Mouse (Mus musculus): ENCODE results near the gene Qdpr. TPM values are rescaled to one million over a fixed set of nuclear protein-coding genes. Genes with fewer than 3 reads are reported as not detected.

The Qdpr gene
- polyA plus RNA-seq, 1 experiment: 415 TPM

GRCm38 (mm10) chr5:45424021-45424886 lies 25.8 kb downstream of the Qdpr start:
- TF ChIP-seq POLR2A (IDR thresholded peaks at IDR 0.05; ENCODE audit: low read depth, low read length): no peak
- peak; percentile 80 for TF ChIP-seq CTCF (conservative IDR thresholded peaks at IDR 0.05; ENCODE audit: insufficient read depth, insufficient read length, low read depth, low read length)
- Histone ChIP-seq H3K36me3 (ENCODE audit: control insufficient read depth, insufficient read depth, low read length) (no peaks in the 10 kb centered on the region; the same call in 1 of the 2 replicates), H3K4me3 (ENCODE audit: insufficient read depth, low read depth, low read length) (no peak overlapping the region), H3K27me3 (replicated peaks; ENCODE audit: control insufficient read depth, insufficient read depth, low read length) (no peaks in the 10 kb centered on the region), H3K4me1 (ENCODE audit: control insufficient read depth, insufficient read depth, low read length) (no peaks in the 10 kb centered on the region; the same call in 1 of the 2 replicates), H3K27ac (ENCODE audit: insufficient read depth, low read depth, low read length) (no peak overlapping the region)
- 39% methylated on average over 8 of the region's 8 CpGs for WGBS
- DNase-seq: peak; percentile 58

- H3K27ac ChIP-seq (ENCODE audit: insufficient read depth, low read depth, low read length): no peak overlapping the region
- 69% methylated on average over 12 of the region's 12 CpGs for WGBS
- no peaks in the 10 kb centered on the region for H3K27me3 ChIP-seq (replicated peaks; ENCODE audit: control insufficient read depth, insufficient read depth, low read length)
- H3K4me1 ChIP-seq (ENCODE audit: control insufficient read depth, insufficient read depth, low read length): no peaks in the 10 kb centered on the region; the same call in 1 of the 2 replicates
- no peak overlapping the region for H3K4me3 ChIP-seq (ENCODE audit: insufficient read depth, low read depth, low read length)
- DNase-seq: no peak
- H3K36me3 ChIP-seq (ENCODE audit: control insufficient read depth, insufficient read depth, low read length): no peaks in the 10 kb centered on the region
- no peak for TF ChIP-seq CTCF (conservative IDR thresholded peaks at IDR 0.05; ENCODE audit: insufficient read depth, insufficient read length, low read depth, low read length)
- TF ChIP-seq POLR2A (IDR thresholded peaks at IDR 0.05; ENCODE audit: low read depth, low read length): no peak
Observed at GRCm38 (mm10) chr5:45421881-45422844, 27.9 kb downstream of the Qdpr start.

- 74% methylated on average over 10 of the region's 10 CpGs for WGBS
- DNase-seq: peak; percentile 75
- Histone ChIP-seq H3K27ac (ENCODE audit: insufficient read depth, low read depth, low read length) (no peak overlapping the region), H3K27me3 (replicated peaks; ENCODE audit: control insufficient read depth, insufficient read depth, low read length) (no peaks in the 10 kb centered on the region; the same call in 1 of the 2 replicates), H3K4me1 (ENCODE audit: control insufficient read depth, insufficient read depth, low read length) (no peaks in the 10 kb centered on the region), H3K36me3 (ENCODE audit: control insufficient read depth, insufficient read depth, low read length) (no peaks in the 10 kb centered on the region), H3K4me3 (ENCODE audit: insufficient read depth, low read depth, low read length) (no peak overlapping the region)
- TF ChIP-seq CTCF (conservative IDR thresholded peaks at IDR 0.05; ENCODE audit: insufficient read depth, insufficient read length, low read depth, low read length) (peak; percentile 57), POLR2A (IDR thresholded peaks at IDR 0.05; ENCODE audit: low read depth, low read length) (no peak)
Observed at GRCm38 (mm10) chr5:45419841-45420638, 30.0 kb downstream of the Qdpr start.

GRCm38 (mm10) chr5:45417859-45418443 lies 32.1 kb downstream of the Qdpr start:
- TF ChIP-seq POLR2A (IDR thresholded peaks at IDR 0.05; ENCODE audit: low read depth, low read length) (no peak), CTCF (conservative IDR thresholded peaks at IDR 0.05; ENCODE audit: insufficient read depth, insufficient read length, low read depth, low read length) (no peak)
- Histone ChIP-seq H3K4me1 (ENCODE audit: control insufficient read depth, insufficient read depth, low read length) (no peaks in the 10 kb centered on the region), H3K36me3 (ENCODE audit: control insufficient read depth, insufficient read depth, low read length) (no peaks in the 10 kb centered on the region), H3K4me3 (ENCODE audit: insufficient read depth, low read depth, low read length) (no peak overlapping the region), H3K27ac (ENCODE audit: insufficient read depth, low read depth, low read length) (no peak overlapping the region), H3K27me3 (replicated peaks; ENCODE audit: control insufficient read depth, insufficient read depth, low read length) (no peaks in the 10 kb centered on the region; the same call in 1 of the 2 replicates)
- 85% methylated on average over 3 of the region's 3 CpGs for WGBS
- no peak for DNase-seq

DNA sequence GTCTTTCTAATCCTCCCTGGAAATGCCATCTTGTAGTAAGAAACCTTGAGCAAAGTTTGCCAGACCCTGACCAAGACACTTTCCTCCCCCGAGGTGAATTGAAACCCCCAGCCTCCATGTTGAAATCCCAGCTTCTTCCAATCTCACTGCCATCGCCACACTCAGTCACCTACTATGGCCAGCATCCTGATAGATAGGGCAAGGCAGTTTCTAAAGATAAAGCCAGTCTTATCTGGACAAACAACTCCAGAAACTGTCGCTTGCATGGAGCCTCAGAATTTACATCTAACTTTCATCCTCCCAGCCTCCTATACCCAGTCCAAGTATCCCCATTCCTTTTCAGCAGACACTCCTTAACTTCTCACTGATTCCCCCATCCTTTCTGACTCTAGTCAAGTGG lies 33.6 kb downstream of the Qdpr start:
- H3K4me3 ChIP-seq (ENCODE audit: insufficient read depth, low read depth, low read length): no peak overlapping the region
- no peaks in the 10 kb centered on the region; the same call in 1 of the 2 replicates for H3K27me3 ChIP-seq (replicated peaks; ENCODE audit: control insufficient read depth, insufficient read depth, low read length)
- TF ChIP-seq CTCF (conservative IDR thresholded peaks at IDR 0.05; ENCODE audit: insufficient read depth, insufficient read length, low read depth, low read length): no peak
- TF ChIP-seq POLR2A (IDR thresholded peaks at IDR 0.05; ENCODE audit: low read depth, low read length): no peak
- no peak overlapping the region for H3K27ac ChIP-seq (ENCODE audit: insufficient read depth, low read depth, low read length)
- no peaks in the 10 kb centered on the region for H3K36me3 ChIP-seq (ENCODE audit: control insufficient read depth, insufficient read depth, low read length)
- H3K4me1 ChIP-seq (ENCODE audit: control insufficient read depth, insufficient read depth, low read length): no peaks in the 10 kb centered on the region
- no peak for DNase-seq
- 87% methylated on average over 3 of the region's 3 CpGs for WGBS

DNA sequence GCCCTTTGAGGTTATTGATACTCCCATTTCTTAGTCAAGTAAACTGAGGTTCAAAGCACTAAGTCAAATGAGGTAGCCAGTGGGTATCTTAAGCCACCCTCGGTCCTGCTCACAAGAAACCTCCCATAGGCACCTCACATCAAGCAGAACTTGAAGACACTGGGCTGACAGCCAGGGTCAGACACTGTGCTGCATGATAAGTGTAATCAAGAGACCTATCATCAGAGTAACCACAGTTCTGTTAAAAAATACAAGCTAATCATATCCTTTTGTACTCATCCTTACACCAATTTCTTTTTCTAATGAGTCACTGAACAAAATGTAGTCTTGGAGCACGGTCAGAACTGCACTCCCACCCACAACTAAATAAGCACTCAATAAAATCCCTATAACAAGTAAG lies 43.9 kb downstream of the Qdpr start:
- Histone ChIP-seq H3K36me3 (ENCODE audit: control insufficient read depth, insufficient read depth, low read length) (no peaks in the 10 kb centered on the region), H3K27me3 (replicated peaks; ENCODE audit: control insufficient read depth, insufficient read depth, low read length) (no peaks in the 10 kb centered on the region), H3K4me3 (ENCODE audit: insufficient read depth, low read depth, low read length) (no peak overlapping the region), H3K27ac (ENCODE audit: insufficient read depth, low read depth, low read length) (no peak overlapping the region), H3K4me1 (ENCODE audit: control insufficient read depth, insufficient read depth, low read length) (no peaks in the 10 kb centered on the region)
- TF ChIP-seq POLR2A (IDR thresholded peaks at IDR 0.05; ENCODE audit: low read depth, low read length): no peak
- TF ChIP-seq CTCF (conservative IDR thresholded peaks at IDR 0.05; ENCODE audit: insufficient read depth, insufficient read length, low read depth, low read length): no peak
- 79% methylated on average over 2 of the region's 2 CpGs for WGBS
- DNase-seq: no peak
